Mouse (Mus musculus) heart, adult 9 months (tissue): ENCODE measurements at regions not wholly inside any gene's neighbourhood (a gene's known extent, or its start where the extent isn't known, plus 50 kb on each side); places are given as distances from the start of the nearest gene placed in this dataset.

Source experiments
- DNase-seq, 2 experiments: peaks; one replicate each; pipeline ENCODE4 v3.0.0; 2022; ENCODE audit warnings: low spot score in 2 of 2

GRCm38 (mm10) chr13:117152655-117153054 lies 55.7 kb upstream of the Emb start:
- DNase-seq, result no peak

- no peak for DNase-seq
These were observed 64.5 kb upstream of the Emb start for GRCm38 (mm10) chr13:117143828-117144227.

- no peak for DNase-seq
These were observed 65.1 kb upstream of the Emb start for GRCm38 (mm10) chr13:117143255-117143654.

GRCm38 (mm10) chr13:117134352-117134751 lies 74.0 kb upstream of the Emb start:
- no peak for DNase-seq

- no peak for DNase-seq
These were observed 76.2 kb upstream of the Emb start for GRCm38 (mm10) chr13:117132123-117132522.

- peak; percentile 9 to 34 for DNase-seq
These were observed 80.4 kb upstream of the Emb start for GRCm38 (mm10) chr13:117127813-117128549.

- DNase-seq, result peak in 1 of 2 experiments; percentile 2
These were observed 81.1 kb upstream of the Emb start for GRCm38 (mm10) chr13:117127116-117127728.

- DNase-seq, result no peak
These were observed 88.7 kb upstream of the Emb start for GRCm38 (mm10) chr13:117119636-117120035.

GRCm38 (mm10) chr13:117114797-117115196 lies 89.5 kb upstream of the Parp8 start:
- no peak for DNase-seq

GRCm38 (mm10) chr13:117112424-117112823 lies 87.1 kb upstream of the Parp8 start:
- no peak for DNase-seq

- DNase-seq, result no peak
These were observed 79.9 kb upstream of the Parp8 start for GRCm38 (mm10) chr13:117105151-117105660.

- DNase-seq, result no peak
These were observed 69.4 kb upstream of the Parp8 start for GRCm38 (mm10) chr13:117094773-117095172.

GRCm38 (mm10) chr13:117088629-117089028 lies 63.3 kb upstream of the Parp8 start:
- DNase-seq, result no peak

- no peak for DNase-seq
These were observed 57.4 kb upstream of the Parp8 start for GRCm38 (mm10) chr13:117082758-117083157.

- DNase-seq, result no peak
These were observed 54.0 kb upstream of the Parp8 start for GRCm38 (mm10) chr13:117079316-117079715.
